Mouse (Mus musculus) adrenal gland, adult 18-20 months (tissue): ENCODE data around the gene Unc119b. TPM values are rescaled to one million over a fixed set of nuclear protein-coding genes. Genes with fewer than 3 reads are reported as not detected.
"Not testable (repeated sequence)": the region's sequence is repeated elsewhere in the genome, so short reads cannot be mapped to it uniquely, and the experiment has no call there.

ENCODE experiments used
- DNase-seq, 2 experiments: peaks; one replicate each; pipeline ENCODE4 v3.0.0; 2021 to 2022; ENCODE audit warnings: low spot score in 2 of 2
- total RNA-seq, 2 experiments: library from RNA; stranded (reverse); gene quantifications; 1 replicate in 1 of 2; 2 replicates in 1 of 2; pipeline ENCODE4 v1.2.3; 2021

The Unc119b gene
- total RNA-seq, 2 experiments from 2014 or later, result 36.6 to 46.1 TPM

DNA sequence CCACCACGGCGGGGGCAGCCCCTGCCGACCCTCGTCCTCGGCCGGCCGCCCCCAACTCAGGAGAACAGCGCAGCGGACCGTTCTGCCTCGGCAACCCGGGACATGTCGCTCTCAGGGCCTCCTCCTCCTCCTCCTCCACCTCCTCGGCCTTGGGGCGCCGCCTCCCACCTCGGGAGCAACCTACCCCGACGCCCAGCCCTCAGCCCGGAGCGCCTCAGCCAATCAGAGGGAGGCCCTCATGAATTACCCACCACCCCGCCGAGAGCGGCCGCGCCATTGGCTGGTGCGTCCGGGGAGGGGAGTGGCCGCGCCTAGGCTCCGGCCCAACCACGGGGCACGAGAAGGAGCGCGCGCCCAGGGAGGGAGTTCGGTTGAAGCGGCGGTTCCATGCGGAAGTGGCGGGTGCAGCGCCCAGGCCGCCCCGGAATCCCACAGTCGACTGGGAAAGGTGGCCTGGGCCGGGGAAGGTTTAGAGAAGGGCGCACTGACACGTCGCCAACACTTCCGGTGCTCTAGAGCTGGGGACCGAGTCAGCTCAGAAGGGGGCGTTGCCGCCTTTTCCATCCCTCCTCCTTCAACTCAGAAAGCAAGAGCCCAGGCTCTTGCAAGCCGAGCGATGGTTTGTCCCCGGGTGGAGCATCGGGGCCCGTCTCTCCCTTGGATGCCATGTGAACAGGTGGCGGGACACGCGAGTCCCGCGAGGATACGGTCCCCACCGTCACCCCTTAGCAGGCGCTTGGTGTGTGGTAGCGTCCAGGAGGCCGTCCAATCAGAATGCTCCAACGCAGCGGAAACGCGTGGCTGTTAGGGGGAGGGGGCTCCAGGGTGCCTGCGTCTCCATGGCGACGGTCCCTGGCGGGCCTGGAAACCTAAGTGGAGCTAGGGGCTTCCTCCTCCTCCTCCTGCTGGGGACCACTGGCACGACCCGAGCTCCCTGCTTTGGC lies 23.5 kb upstream of the Unc119b start, which contains the start of gene Mlec:
TSS of gene Mlec (minus strand) at position 140 of the 944 bp plus-strand sequence.
- DNase-seq, result peak; percentile 95 to 97

- DNase-seq, result peak in 1 of 2 experiments; percentile 35
Measured at GRCm38 (mm10) chr5:115156933-115157589, 22.3 kb upstream of the Unc119b start.

GRCm38 (mm10) chr5:115156401-115156800 lies 21.6 kb upstream of the Unc119b start:
- no peak for DNase-seq

DNA sequence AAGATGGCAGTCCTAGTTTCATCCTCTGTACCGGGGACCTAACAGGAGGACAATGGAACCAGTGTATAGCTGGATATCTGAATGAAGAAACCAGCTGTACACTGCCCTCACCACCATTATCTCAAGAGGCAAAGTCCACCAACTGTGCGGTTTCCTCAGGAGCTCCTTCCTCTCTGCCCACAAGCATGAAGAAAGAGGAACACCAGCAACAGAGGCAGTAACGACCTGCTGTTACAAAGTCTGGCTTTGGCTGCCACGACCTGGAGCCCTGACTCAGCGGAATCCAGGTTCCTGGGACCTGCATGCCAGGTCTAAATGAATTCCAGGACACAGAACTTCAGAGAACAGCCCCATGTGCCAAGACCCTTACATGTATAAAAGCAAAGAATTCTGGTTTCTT lies 21.1 kb upstream of the Unc119b start:
- DNase-seq, result no peak

GRCm38 (mm10) chr5:115155156-115155631 lies 20.4 kb upstream of the Unc119b start:
- DNase-seq, result no peak

- no peak for DNase-seq
Measured at GRCm38 (mm10) chr5:115152132-115152956, 17.6 kb upstream of the Unc119b start.

- DNase-seq, result no peak
Measured at GRCm38 (mm10) chr5:115151457-115151856, 16.7 kb upstream of the Unc119b start.

- no peak for DNase-seq
Measured at GRCm38 (mm10) chr5:115150991-115151390, 16.2 kb upstream of the Unc119b start.

DNA sequence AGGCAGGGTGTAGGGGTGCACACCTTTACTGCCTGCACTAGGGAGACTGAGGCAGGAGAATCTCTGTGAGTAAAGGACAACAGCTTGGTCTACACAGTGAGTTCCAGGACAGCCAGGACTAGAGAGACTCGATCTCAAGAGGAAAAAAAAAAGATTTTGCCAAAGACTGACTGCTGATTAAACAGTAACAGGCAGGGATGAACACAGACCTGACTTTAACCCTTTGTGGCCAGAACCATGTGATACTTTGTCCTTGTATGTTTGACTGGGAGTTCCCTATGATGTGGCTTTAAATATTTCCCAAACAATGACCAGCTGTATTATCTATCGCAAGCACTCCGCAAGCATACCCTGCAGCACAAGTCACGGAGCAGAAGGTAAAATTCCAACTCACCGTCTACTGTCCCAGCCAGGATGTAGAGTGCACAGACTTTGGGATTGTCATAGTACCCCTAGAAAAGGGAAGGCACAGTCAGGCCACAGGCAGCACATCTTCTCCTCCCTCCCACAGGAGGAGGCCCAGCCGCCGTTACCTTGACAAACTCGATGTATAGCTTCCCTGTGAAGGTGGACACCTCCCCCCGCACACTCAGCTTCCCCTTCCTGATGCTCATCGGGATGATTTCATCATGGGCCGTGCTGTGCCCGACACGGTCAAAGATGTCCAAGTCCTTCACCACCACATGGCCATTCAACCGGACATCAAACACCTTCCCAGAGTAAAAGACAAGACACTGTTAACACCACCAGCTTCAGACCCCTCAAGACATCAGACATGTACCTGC lies 15.1 kb upstream of the Unc119b start:
- no peak for DNase-seq

DNA sequence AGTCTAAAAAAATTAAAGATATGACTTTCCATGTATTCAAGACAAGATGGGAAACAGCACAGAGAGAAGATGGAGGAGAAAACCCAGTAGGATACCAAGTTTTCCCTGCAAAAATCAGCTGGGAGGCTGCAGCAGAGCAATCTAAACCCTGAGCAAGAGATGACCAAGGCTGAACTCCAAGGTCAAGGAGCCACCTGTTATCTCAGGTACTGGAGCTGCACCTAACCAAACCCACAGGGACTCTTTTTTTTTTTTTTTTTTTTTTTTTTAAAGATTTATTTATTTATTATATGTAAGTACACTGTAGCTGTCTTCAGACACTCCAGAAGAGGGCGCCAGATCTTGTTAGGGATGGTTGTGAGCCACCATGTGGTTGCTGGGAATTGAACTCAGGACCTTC lies 14.1 kb upstream of the Unc119b start:
- not testable (repeated sequence) for DNase-seq

- DNase-seq, result no peak
Measured at GRCm38 (mm10) chr5:115148378-115148777, 13.6 kb upstream of the Unc119b start.

- no peak for DNase-seq
Measured at GRCm38 (mm10) chr5:115147388-115147787, 12.6 kb upstream of the Unc119b start.

DNA sequence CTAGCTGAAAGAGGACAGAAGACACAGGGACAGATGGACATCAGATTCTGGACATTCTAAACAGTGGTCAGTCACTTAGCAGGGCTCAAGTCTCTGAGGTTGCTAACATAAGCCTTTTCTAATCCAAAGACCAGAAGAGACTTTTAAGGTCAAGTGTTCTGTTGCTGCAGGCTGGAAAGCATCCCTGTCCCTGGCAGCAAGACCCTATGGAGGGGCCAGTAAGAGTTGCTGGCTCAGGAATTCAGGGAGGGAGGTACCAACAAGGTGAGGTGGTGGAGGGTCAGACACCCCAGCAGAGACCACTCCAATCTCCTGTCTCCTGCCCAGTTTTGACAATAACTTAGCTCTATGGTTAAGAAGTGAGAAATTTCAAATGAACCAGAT lies 12.0 kb upstream of the Unc119b start:
- no peak for DNase-seq

DNA sequence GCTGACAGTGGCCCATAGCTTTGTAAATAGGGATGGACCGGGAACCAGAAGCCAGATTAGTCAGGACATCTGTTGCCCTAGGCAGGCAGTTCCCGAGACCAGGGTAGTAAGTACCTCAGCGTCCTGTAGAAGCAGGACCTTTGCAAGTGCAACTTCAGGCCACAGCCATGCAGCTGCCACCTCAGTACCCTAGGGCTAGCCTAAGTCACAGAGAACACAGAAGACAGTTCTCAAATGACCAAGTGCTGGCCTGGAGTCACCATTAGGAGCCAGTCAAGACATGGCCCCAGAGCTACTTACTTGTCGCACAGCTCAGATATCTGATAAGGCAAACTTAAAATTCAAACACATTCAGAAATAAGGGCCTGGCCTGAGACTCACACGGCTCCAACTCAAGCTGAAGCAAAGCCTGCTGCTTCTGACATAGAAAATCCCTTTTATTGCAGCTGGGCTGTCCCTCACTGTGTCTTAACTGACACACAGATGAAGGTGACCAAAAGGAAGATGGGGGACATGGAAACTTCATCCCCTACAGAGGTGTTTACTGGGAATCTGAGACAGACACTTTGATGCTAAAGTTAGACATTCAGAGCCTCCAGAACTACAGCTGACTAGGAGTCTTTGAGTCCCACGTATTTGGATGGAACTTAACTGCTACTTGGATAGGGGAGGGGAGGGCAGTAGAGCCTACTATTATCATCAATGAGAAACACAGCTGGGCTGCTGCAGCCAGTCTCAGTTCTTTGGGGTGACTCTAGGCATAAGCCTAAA lies 11.4 kb upstream of the Unc119b start:
- DNase-seq, result no peak

GRCm38 (mm10) chr5:115145253-115145968 lies 10.6 kb upstream of the Unc119b start:
- DNase-seq, result no peak

GRCm38 (mm10) chr5:115144471-115144870 lies 9.7 kb upstream of the Unc119b start:
- DNase-seq, result no peak

DNA sequence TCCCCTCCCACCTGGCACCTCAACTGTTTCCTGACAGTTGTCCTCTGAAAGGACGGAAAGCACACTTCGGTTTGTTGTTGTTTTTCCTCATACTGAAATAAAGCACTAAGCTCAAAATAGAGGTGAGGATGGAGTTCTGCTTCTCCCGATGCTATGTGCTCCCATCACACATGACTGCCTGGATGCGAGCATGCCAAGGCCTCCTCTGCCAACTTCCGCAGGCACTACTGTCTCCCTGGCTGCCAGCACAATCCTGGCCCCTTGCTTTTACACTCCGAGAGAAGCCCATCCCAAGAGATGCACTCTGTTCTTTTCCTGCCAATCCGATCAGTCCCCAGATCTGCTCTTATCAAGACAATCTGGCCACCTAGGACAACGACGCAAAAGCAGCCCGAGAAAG lies 8.8 kb upstream of the Unc119b start:
- no peak for DNase-seq

GRCm38 (mm10) chr5:115142166-115142697 lies 7.5 kb upstream of the Unc119b start:
- DNase-seq, result no peak

DNA sequence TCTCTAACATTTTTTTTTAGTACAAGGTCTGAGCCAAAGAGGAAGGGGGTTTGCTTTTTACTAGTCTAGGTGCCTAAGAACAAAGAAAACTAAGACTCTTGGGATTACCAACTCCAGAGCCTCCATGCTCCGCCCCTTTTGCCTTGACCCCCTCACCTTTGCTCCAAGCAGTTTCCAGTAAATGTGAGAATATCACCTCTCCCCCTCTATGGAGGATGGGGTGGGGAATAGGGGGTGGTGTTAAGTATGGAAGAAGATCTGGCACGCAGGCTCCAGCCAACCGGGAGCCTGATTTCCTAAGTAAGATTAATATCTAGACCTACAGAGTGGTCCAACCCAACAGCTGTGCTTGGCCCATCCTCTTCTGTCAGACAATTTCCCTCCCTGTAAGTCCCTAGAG lies 6.0 kb upstream of the Unc119b start:
- no peak for DNase-seq
